Mouse (Mus musculus): Measurements from ENCODE around the gene Tbc1d14.

DNA sequence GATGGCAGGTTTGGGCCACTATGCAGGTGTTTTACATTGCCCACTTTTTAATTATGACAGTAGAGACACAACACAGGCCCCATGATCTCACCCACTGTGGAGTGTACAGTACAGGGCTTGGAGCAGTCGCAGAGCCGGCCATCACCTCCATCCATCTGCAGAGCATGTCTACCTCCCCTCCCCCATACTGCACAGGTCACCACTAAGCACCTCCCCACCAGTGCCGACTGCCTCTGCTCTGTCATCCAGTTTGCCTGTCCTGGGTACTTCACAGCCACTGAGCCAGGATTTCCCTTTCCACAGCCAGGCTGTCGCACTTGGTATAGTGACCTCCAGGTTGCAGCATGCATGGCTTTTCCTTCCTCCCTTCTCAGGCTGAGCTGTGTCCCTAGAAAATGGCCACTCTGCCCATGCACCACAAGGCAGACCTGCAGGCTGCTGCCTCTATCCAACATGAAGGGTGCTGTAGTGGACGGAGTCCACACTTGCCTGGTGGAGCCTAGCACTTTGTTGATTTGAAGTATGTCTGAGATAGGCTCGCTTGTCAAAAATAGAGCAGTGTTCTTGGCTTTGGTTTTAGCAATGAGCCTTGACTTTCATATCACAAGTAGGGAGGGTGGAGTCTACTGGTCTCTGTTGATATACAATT lies 143.2 kb downstream of the Tbc1d14 start:
- TF ChIP-seq CTCF (IDR thresholded peaks at IDR 0.05; ENCODE audit: control insufficient read depth, insufficient read depth, low read length) (no peak), POLR2A (IDR thresholded peaks at IDR 0.05; ENCODE audit: borderline replicate concordance, control insufficient read depth, low read depth, low read length) (no peak)

Data from bone marrow, adult 2 months (tissue).